Mouse (Mus musculus) left cerebral cortex, adult 2 months (tissue): ENCODE measurements around the gene Vmn1r28. TPM values are rescaled to one million over a fixed set of nuclear protein-coding genes. Genes with fewer than 3 reads are reported as not detected.
"Not testable (repeated sequence)": the region's sequence is repeated elsewhere in the genome, so short reads cannot be mapped to it uniquely, and the experiment has no call there.

Experiments
- DNase-seq, 2 experiments: peaks; one replicate each; pipeline ENCODE4 v3.0.0; 2021 to 2022; ENCODE audit warnings: low spot score in 2 of 2, mixed read lengths in 1 of 2; ENCODE audit errors: extremely low spot score in 1 of 2
- H3K27ac ChIP-seq: fragments of 200-600 bp; 2 replicates; pipeline ENCODE4 v1.8.1; 2022
- H3K4me3 ChIP-seq: fragments of 200-600 bp; 2 replicates; pipeline ENCODE4 v1.8.1; 2022
- CTCF ChIP-seq: fragments of 200-600 bp; IDR thresholded peaks from 2 replicates; pipeline ENCODE4 v1.8.1; 2022; ENCODE audit warnings: antibody characterized with exemption, mild to moderate bottlenecking, moderate library complexity
- intact Hi-C: fragments of 180-260 bp; cut with DNase I; formaldehyde crosslinking; loops from one replicate; pipeline ENCODE4 v1.15.1; 2025
- long read RNA-seq, 2 experiments: library from polyadenylated mRNA; stranded (forward); transcript quantifications; one replicate each; pipeline ENCODE4 v2.0.0; 2021; ENCODE audit warnings: borderline mapping rate in 2 of 2
- total RNA-seq, 2 experiments: library from RNA; stranded (reverse); gene quantifications; 2 replicates each; pipeline ENCODE4 v1.2.3; 2021

Vmn1r28 gene
- total RNA-seq: not detected
- long read RNA-seq, experiment 1: 0 reads
- long read RNA-seq, experiment 2: 0 reads

DNA sequence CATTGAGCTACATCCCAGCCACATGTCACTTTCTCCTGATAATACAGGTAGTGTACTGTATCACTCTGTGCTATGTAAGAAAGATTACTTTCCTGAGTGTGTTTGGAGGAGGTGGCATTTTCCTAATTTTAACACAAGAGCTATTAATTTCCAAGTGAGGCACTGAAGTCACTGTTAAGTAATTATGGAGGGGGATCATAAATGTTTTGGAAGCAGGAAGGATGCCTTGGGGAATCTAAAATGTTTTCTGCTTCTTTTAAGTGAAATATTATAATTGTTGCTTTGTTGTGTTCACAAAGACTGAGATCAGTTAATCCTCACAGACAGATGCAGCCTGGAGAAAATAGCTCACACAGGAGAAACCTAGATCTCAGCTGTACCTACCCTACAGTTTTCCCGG, at the start of gene Vmn1r28:
Gene Vmn1r28, plus strand, starts transcription at position 301 of the 400 bp plus-strand sequence.
- DNase-seq: no peak
- intact Hi-C loops: no loop called here
- Histone ChIP-seq H3K4me3 (no peak within 1 kb of the TSS), H3K27ac (no peak within 1 kb of the TSS)
- no peak for TF ChIP-seq CTCF

DNA sequence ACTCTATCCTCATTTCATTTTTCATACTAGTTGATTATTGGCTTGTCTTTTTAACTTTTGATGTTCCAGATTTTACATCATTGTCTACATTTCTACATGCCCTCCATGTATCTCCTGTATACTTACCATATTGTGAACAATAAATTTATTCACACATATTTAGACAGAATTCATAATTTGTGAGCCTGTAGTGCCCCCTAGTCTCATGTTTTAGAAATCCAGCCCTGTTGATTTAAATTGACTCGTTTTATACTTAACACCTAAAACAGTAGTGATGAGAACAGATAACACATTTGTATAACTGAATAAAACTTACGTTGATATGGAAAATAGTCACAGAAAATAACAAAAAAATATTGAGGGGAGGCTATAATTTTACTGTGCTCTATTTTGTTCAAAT, 45.7 kb upstream of the Vmn1r28 start:
- H3K4me3 ChIP-seq: no peak overlapping the region
- peak; percentile 38 for TF ChIP-seq CTCF
- H3K27ac ChIP-seq: no peak overlapping the region
- intact Hi-C loops: loop anchor here (5.0 to 10.0 kb wide), 2 partner anchors 781 to 1409 kb away; no protein-coding TSS in a partner anchor
- DNase-seq: no peak

DNA sequence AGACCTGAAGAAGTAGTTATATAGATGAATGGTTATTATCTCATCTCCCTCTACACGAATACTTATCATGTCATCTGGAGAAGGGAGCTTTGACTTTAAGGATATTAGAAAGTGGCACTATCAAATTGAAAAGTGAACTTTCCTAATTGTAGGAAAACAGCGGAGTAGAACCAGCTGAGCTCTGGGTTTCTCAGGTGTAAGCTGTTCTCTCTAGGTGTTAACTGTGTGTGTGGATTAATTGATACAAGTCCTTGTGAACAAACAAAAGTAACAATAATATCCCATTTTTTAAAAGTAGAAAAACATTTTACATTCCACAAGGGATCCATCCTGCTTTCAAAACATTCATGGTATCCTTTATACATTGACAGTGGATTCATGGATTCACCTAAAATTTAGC, 43.1 kb upstream of the Vmn1r28 start, which contains the start of gene Vmn1r27:
Gene Vmn1r27, minus strand, starts transcription at position 101 of the 400 bp plus-strand sequence.
- Histone ChIP-seq H3K27ac (no peak within 1 kb of the TSS), H3K4me3 (no peak within 1 kb of the TSS)
- no peak for DNase-seq
- no peak for TF ChIP-seq CTCF
- intact Hi-C loops: loop anchor here (5.0 to 10.0 kb wide), 2 partner anchors 784 to 1411 kb away; no protein-coding TSS in a partner anchor

DNA sequence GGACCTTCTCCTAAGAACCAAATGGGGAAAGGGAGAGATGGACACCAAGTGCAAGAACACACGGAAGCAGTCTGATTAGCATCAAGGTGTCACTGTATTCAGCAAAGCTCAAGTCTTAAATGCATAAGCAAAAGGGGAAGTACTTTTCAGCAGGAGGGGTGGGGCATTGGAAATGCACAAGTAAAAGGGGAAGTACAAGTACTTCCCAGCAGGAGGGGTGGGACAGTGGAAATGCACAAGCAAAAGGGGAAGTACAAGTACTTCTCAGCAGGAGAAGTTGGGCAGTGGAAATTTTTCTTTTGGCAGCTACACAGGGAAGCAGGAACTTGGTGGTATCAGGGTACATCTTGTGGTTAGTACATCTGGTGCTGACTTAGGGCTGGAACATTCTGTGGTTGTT, 17.8 kb downstream of the Vmn1r28 start:
- H3K27ac ChIP-seq, DNase-seq, H3K4me3 ChIP-seq, intact Hi-C loops: not testable (repeated sequence)

DNA sequence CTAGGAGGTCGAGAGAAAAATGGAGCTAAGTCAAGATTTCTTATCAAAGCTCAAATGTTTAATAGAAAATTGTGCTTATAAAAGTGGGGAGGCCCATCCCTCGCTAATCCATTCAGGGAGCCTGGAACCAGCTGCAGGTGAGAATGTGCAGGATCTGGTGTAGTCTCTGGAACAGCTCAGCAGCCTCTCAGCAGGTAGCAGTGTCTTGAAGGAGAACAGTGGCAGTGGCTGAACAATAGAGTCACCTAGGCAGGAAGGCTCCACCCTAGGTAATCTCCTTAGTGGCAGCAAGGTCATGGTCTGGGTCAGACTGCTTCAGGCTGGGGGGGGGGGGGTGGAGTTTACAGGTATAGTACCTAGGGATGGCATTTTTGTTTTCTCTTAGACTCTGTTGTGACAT, 30.4 kb downstream of the Vmn1r28 start:
- Histone ChIP-seq H3K27ac (no peak overlapping the region), H3K4me3 (no peak overlapping the region)
- intact Hi-C loops: no loop called here
- TF ChIP-seq CTCF: no peak
- DNase-seq: no peak

DNA sequence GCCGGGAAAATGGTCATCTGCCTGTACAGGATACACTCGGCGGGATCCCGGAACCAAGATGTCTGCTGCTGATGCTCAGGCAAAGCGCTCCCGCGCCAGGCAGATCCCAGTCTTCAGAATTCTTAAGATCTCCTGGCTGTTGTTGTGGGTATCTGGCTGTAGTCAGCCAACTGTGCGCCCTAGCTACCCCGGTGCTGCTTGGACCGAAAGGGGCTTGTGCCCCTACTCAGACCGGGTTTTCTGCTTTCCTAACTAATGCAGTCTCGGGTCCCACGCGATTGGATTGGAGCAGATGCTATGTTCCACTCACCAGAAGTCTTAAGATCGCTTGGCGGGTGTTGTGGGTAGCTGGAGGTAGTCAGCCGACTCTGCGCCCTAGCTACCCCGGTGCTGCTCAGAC, 36.7 kb downstream of the Vmn1r28 start:
- intact Hi-C loops, H3K27ac ChIP-seq: not testable (repeated sequence)

DNA sequence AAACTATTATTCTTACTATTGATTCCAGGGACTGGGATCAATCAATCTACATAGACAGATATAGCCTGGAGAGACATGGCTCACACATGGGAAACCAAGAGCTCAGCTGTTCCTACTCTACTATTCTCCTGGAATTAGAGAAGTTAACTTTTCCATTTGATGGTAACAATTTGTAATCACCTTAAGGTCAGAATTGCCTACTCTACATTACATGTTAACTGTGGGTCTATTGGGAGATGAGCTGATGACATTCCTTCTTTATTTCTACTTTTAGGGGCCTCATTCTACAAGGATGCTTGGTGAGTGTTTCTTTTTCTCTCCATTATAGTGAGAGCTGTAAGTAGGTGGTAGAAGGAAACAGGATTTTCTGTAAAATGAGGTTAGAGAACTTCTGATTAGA, 39.4 kb downstream of the Vmn1r28 start, which contains the start of gene Vmn1r29:
Gene Vmn1r29, plus strand, starts transcription at position 301 of the 400 bp plus-strand sequence.
- no peak for DNase-seq
- Histone ChIP-seq H3K4me3 (no peak within 1 kb of the TSS), H3K27ac (no peak within 1 kb of the TSS)
- intact Hi-C loops: no loop called here
- no peak for TF ChIP-seq CTCF

More for the DNA sequence above, 36.7 kb downstream of the Vmn1r28 start:
- not testable (repeated sequence) for H3K4me3 ChIP-seq, DNase-seq

Other genes with a start within 250 kb of the Vmn1r28 start
- not detected for gene Vmn1r26, start 246.9 kb upstream of the Vmn1r28 start, total RNA-seq
- not detected for gene Vmn1r27, start 43.2 kb upstream of the Vmn1r28 start, total RNA-seq
- not detected for gene Vmn1r29, start 39.5 kb downstream of the Vmn1r28 start, total RNA-seq
- gene Vmn1r30, start 181.3 kb downstream of the Vmn1r28 start, total RNA-seq: not detected
- gene Vmn1r31, start 213.3 kb downstream of the Vmn1r28 start, total RNA-seq: not detected